In genomic region chr2:119970571-119970970, GRCm38 (mm10) we compare ENCODE assay signal across 8 mouse cellular contexts. TPM values are rescaled to one million over a fixed set of nuclear protein-coding genes. Genes with fewer than 3 reads are reported as not detected.
DNase-seq lines count a peak whose midpoint lies in the region; ATAC-seq and TF ChIP-seq lines count a peak whose summit lies in the region.

No protein-coding gene starts in this region.

- ATAC-seq in forebrain, embryonic 14.5 days, result no peak
- ATAC-seq in forebrain, embryonic 11.5 days (replicated peaks; ENCODE audit: low FRiP score), result no peak
- no peak for ATAC-seq in midbrain, postnatal 0 days (ENCODE audit: low FRiP score)
- ATAC-seq in midbrain, embryonic 13.5 days, result no peak
- no peak for ATAC-seq in lung, postnatal 0 days

- H3K4me2 ChIP-seq in forebrain, embryonic 14.5 days (ENCODE audit: low read length), result no peak overlapping the region
- no peak overlapping the region for H3K4me2 ChIP-seq in forebrain, embryonic 11.5 days (ENCODE audit: low read depth, low read length, severe bottlenecking)
- H3K4me2 ChIP-seq in midbrain, postnatal 0 days (ENCODE audit: low read depth, low read length, poor library complexity, severe bottlenecking), result no peak overlapping the region
- H3K4me2 ChIP-seq in midbrain, embryonic 13.5 days (replicated peaks), result no peak overlapping the region
- H3K4me2 ChIP-seq in lung, postnatal 0 days (replicated peaks; ENCODE audit: low read depth, low read length), result no peak overlapping the region

- 0 out of 2 replicates have a peak, but pooled peaks cover 17% of the 10 kb centered on the region for H3K36me3 ChIP-seq in forebrain, embryonic 14.5 days (ENCODE audit: control insufficient read depth, insufficient read depth, low read length)
- no peaks in the 10 kb centered on the region; the same call in 1 of the 2 replicates for H3K36me3 ChIP-seq in forebrain, embryonic 11.5 days (ENCODE audit: control insufficient read depth, insufficient read depth, low read length)
- H3K36me3 ChIP-seq in midbrain, postnatal 0 days (ENCODE audit: insufficient read depth, low read length), result peaks cover 12% of the 10 kb centered on the region; the same call in 1 of the 2 replicates
- H3K36me3 ChIP-seq in midbrain, embryonic 13.5 days, result peaks cover 13% of the 10 kb centered on the region
- H3K36me3 ChIP-seq in lung, postnatal 0 days (ENCODE audit: insufficient read depth, low read length), result no peaks in the 10 kb centered on the region

- DNase-seq in forebrain, embryonic 14.5 days (ENCODE audit: low spot score), result peak; percentile 60
- no peak for DNase-seq in forebrain, embryonic 11.5 days (ENCODE audit: low spot score)
- peak; percentile 81 for DNase-seq in midbrain, postnatal 0 days (ENCODE audit: low spot score)
- peak; percentile 29 for DNase-seq in c-Kit-negative CD71-positive TER-119-positive erythroid progenitor cells, embryonic 14.5 days (ENCODE audit: low read depth, low spot score)
- DNase-seq in heart, adult 9 months (ENCODE audit: low spot score in 2 of 2), result peak; percentile 43 to 52
- peak; percentile 73 for DNase-seq in lung, postnatal 0 days (ENCODE audit: low spot score)
- DNase-seq in thymus, postnatal 25 days, result peak; percentile 49

- 58% methylated on average over 9 of the region's 9 CpGs for WGBS in forebrain, embryonic 14.5 days
- WGBS in forebrain, embryonic 11.5 days, result 54% methylated on average over 9 of the region's 9 CpGs
- 42% methylated on average over 9 of the region's 9 CpGs for WGBS in midbrain, postnatal 0 days
- WGBS in midbrain, embryonic 13.5 days, result 59% methylated on average over 9 of the region's 9 CpGs
- 30% methylated on average over 9 of the region's 9 CpGs for WGBS in lung, postnatal 0 days

- no peak overlapping the region for H3K4me3 ChIP-seq in forebrain, embryonic 14.5 days (ENCODE audit: low read depth, low read length)
- no peak overlapping the region for H3K4me3 ChIP-seq in forebrain, embryonic 11.5 days (ENCODE audit: low read depth, low read length)
- H3K4me3 ChIP-seq in midbrain, postnatal 0 days (ENCODE audit: low read depth, low read length), result no peak overlapping the region
- H3K4me3 ChIP-seq in midbrain, embryonic 13.5 days (replicated peaks), result no peak overlapping the region
- no peak overlapping the region for H3K4me3 ChIP-seq in lung, postnatal 0 days (ENCODE audit: low read depth, low read length)

- H3K4me1 ChIP-seq in forebrain, embryonic 14.5 days (ENCODE audit: control insufficient read depth, insufficient read depth, low read length), result peaks cover 7% of the 10 kb centered on the region
- no peaks in the 10 kb centered on the region; the same call in 1 of the 2 replicates for H3K4me1 ChIP-seq in forebrain, embryonic 11.5 days (replicated peaks; ENCODE audit: control insufficient read depth, insufficient read depth, low read length)
- peaks cover 12% of the 10 kb centered on the region; the same call in 1 of the 2 replicates for H3K4me1 ChIP-seq in midbrain, postnatal 0 days (ENCODE audit: insufficient read depth, low read length)
- peaks cover 25% of the 10 kb centered on the region for H3K4me1 ChIP-seq in midbrain, embryonic 13.5 days (replicated peaks)
- peaks cover 11% of the 10 kb centered on the region for H3K4me1 ChIP-seq in lung, postnatal 0 days (ENCODE audit: insufficient read depth, low read depth, low read length)

- no peak for TF ChIP-seq EP300 in lung, postnatal 0 days (IDR thresholded peaks at IDR 0.05)

- peak; percentile 81 for TF ChIP-seq CTCF in midbrain, postnatal 0 days (IDR thresholded peaks at IDR 0.05)
- peak; percentile 88 for TF ChIP-seq CTCF in lung, postnatal 0 days (IDR thresholded peaks at IDR 0.05)

- H3K27ac ChIP-seq in forebrain, embryonic 14.5 days (ENCODE audit: low read depth, low read length), result no peak overlapping the region
- no peak overlapping the region for H3K27ac ChIP-seq in forebrain, embryonic 11.5 days (ENCODE audit: low read depth, low read length)
- no peak overlapping the region for H3K27ac ChIP-seq in midbrain, postnatal 0 days (ENCODE audit: low read depth, low read length)
- H3K27ac ChIP-seq in midbrain, embryonic 13.5 days, result no peak overlapping the region
- H3K27ac ChIP-seq in lung, postnatal 0 days (ENCODE audit: low read length), result no peak overlapping the region

- no peaks in the 10 kb centered on the region for H3K9me3 ChIP-seq in forebrain, embryonic 14.5 days (replicated peaks; ENCODE audit: control insufficient read depth, low read length)
- H3K9me3 ChIP-seq in forebrain, embryonic 11.5 days (ENCODE audit: control insufficient read depth, low read length), result no peaks in the 10 kb centered on the region
- no peaks in the 10 kb centered on the region for H3K9me3 ChIP-seq in midbrain, postnatal 0 days (ENCODE audit: low read length)
- H3K9me3 ChIP-seq in midbrain, embryonic 13.5 days, result no peaks in the 10 kb centered on the region
- H3K9me3 ChIP-seq in lung, postnatal 0 days (ENCODE audit: low read length), result no peaks in the 10 kb centered on the region

- H3K9ac ChIP-seq in forebrain, embryonic 14.5 days (ENCODE audit: low read length), result no peak overlapping the region
- H3K9ac ChIP-seq in forebrain, embryonic 11.5 days (ENCODE audit: low read length), result no peak overlapping the region
- no peak overlapping the region for H3K9ac ChIP-seq in midbrain, postnatal 0 days (replicated peaks; ENCODE audit: low read length, poor library complexity, severe bottlenecking)
- no peak overlapping the region for H3K9ac ChIP-seq in midbrain, embryonic 13.5 days (replicated peaks)
- H3K9ac ChIP-seq in lung, postnatal 0 days (replicated peaks; ENCODE audit: low read depth), result no peak overlapping the region

- no peaks in the 10 kb centered on the region for H3K27me3 ChIP-seq in forebrain, embryonic 14.5 days (replicated peaks; ENCODE audit: control insufficient read depth, insufficient read depth, low read length)
- no peaks in the 10 kb centered on the region for H3K27me3 ChIP-seq in forebrain, embryonic 11.5 days (ENCODE audit: control insufficient read depth, insufficient read depth, low read length)
- no peaks in the 10 kb centered on the region for H3K27me3 ChIP-seq in midbrain, postnatal 0 days (ENCODE audit: insufficient read depth, low read length)
- H3K27me3 ChIP-seq in midbrain, embryonic 13.5 days, result no peaks in the 10 kb centered on the region
- no peaks in the 10 kb centered on the region for H3K27me3 ChIP-seq in lung, postnatal 0 days (replicated peaks; ENCODE audit: insufficient read depth, low read length)

RNA-seq across cellular contexts. Expression of gene Mapkbp1, which starts 1.9 kb away (rescaled TPM):
- 3.0 and 4.3 TPM in 2 replicates for polyA plus RNA-seq in forebrain, embryonic 14.5 days (2014; fragmentation: Nextera tagmentation; extraction: Ambion mirVana)
- 3.9 and 5.3 TPM in 2 replicates for polyA plus RNA-seq in forebrain, embryonic 11.5 days (2014; fragmentation: Nextera tagmentation; extraction: Ambion mirVana)
- 54.2 and 64.6 TPM in 2 replicates for total RNA-seq in midbrain, postnatal 0 days (2014; rRNA removed)
- polyA plus RNA-seq in midbrain, postnatal 0 days (2015; fragmentation: Nextera tagmentation; extraction: Ambion mirVana), result 7.1 and 7.4 TPM in 2 replicates
- polyA plus RNA-seq in midbrain, embryonic 13.5 days (2015; fragmentation: Nextera tagmentation; extraction: Ambion mirVana), result 5.3 and 6.0 TPM in 2 replicates
- 2.5 and 2.6 TPM in 2 replicates for polyA plus RNA-seq in lung, postnatal 0 days (2015; fragmentation: Nextera tagmentation; extraction: Ambion mirVana)

RNA-seq across cellular contexts. Expression of gene Jmjd7, which starts 56.7 kb away (rescaled TPM):
- polyA plus RNA-seq in forebrain, embryonic 14.5 days (2014; fragmentation: Nextera tagmentation; extraction: Ambion mirVana), result 16.4 and 23.3 TPM in 2 replicates
- 18.6 and 21.6 TPM in 2 replicates for polyA plus RNA-seq in forebrain, embryonic 11.5 days (2014; fragmentation: Nextera tagmentation; extraction: Ambion mirVana)
- total RNA-seq in midbrain, postnatal 0 days (2014; rRNA removed), result 4.9 and 11.7 TPM in 2 replicates
- polyA plus RNA-seq in midbrain, postnatal 0 days (2015; fragmentation: Nextera tagmentation; extraction: Ambion mirVana), result 13.6 and 13.7 TPM in 2 replicates
- polyA plus RNA-seq in midbrain, embryonic 13.5 days (2015; fragmentation: Nextera tagmentation; extraction: Ambion mirVana), result 26.0 and 26.5 TPM in 2 replicates
- 18.1 and 22.6 TPM in 2 replicates for polyA plus RNA-seq in lung, postnatal 0 days (2015; fragmentation: Nextera tagmentation; extraction: Ambion mirVana)

RNA-seq across cellular contexts. Expression of gene Gm28042, which starts 56.7 kb away (rescaled TPM):
- 1.9 and 4.2 TPM in 2 replicates for polyA plus RNA-seq in forebrain, embryonic 14.5 days (2014; fragmentation: Nextera tagmentation; extraction: Ambion mirVana)
- 4.8 and 6.6 TPM in 2 replicates for polyA plus RNA-seq in forebrain, embryonic 11.5 days (2014; fragmentation: Nextera tagmentation; extraction: Ambion mirVana)
- 3.7 and 6.6 TPM in 2 replicates for total RNA-seq in midbrain, postnatal 0 days (2014; rRNA removed)
- polyA plus RNA-seq in midbrain, postnatal 0 days (2015; fragmentation: Nextera tagmentation; extraction: Ambion mirVana), result 0.98 and 2.5 TPM in 2 replicates
- polyA plus RNA-seq in midbrain, embryonic 13.5 days (2015; fragmentation: Nextera tagmentation; extraction: Ambion mirVana), result 5.7 and 5.8 TPM in 2 replicates
- 0.69 and 0.70 TPM in 2 replicates for polyA plus RNA-seq in lung, postnatal 0 days (2015; fragmentation: Nextera tagmentation; extraction: Ambion mirVana)
